In genomic region chr14:101862088-101862487, GRCm38 (mm10) we compare ENCODE assay signal across 10 mouse cellular contexts.
"Had no signal": no experiment of that assay in that cellular context is flagged by ENCODE, and none has a peak within 500 bp of the region (broad histone marks: within the 10 kb centered on the region; RNA-seq: fewer than 3 reads in every experiment).

No protein-coding gene starts in this region.

- H3K4me3 ChIP-seq: left cerebral cortex, adult 2 months; limb, embryonic 15.5 days; liver, embryonic 12.5 days; midbrain, embryonic 13.5 days had no signal

- H3K4me2 ChIP-seq: limb, embryonic 15.5 days; liver, embryonic 12.5 days; lung, embryonic 14.5 days; midbrain, embryonic 13.5 days had no signal

- DNase-seq: kidney, postnatal 14 days; lung, embryonic 14.5 days; lung, postnatal 14 days; right cerebral cortex, adult 18-20 months; right cerebral cortex, postnatal 25 days; thymus, postnatal 4 days had no signal

- H3K9me3 ChIP-seq: limb, embryonic 15.5 days; liver, embryonic 12.5 days; midbrain, embryonic 13.5 days had no signal

- H3K27ac ChIP-seq: left cerebral cortex, adult 2 months; limb, embryonic 15.5 days; liver, embryonic 12.5 days; midbrain, embryonic 13.5 days had no signal

- H3K4me1 ChIP-seq: limb, embryonic 15.5 days; liver, embryonic 12.5 days; midbrain, embryonic 13.5 days had no signal

- ATAC-seq: liver, embryonic 12.5 days; midbrain, embryonic 13.5 days had no signal

- H3K36me3 ChIP-seq: limb, embryonic 15.5 days; liver, embryonic 12.5 days; midbrain, embryonic 13.5 days had no signal

- H3K9ac ChIP-seq: limb, embryonic 15.5 days; liver, embryonic 12.5 days; lung, embryonic 14.5 days; midbrain, embryonic 13.5 days had no signal

- H3K27me3 ChIP-seq: limb, embryonic 15.5 days; liver, embryonic 12.5 days; midbrain, embryonic 13.5 days had no signal
